18 mouse cellular contexts compared by ENCODE assay signal in genomic region chr8:125887549-125887948, GRCm38 (mm10). TPM values are rescaled to one million over a fixed set of nuclear protein-coding genes. Genes with fewer than 3 reads are reported as not detected.
"Had no signal": no experiment of that assay in that cellular context is flagged by ENCODE, and none has a peak within 500 bp of the region (broad histone marks: within the 10 kb centered on the region; RNA-seq: fewer than 3 reads in every experiment).

No protein-coding gene starts in this region.

- H3K4me1 ChIP-seq: liver, embryonic 15.5 days; neural tube, embryonic 12.5 days; stomach, embryonic 15.5 days had no signal

- DNase-seq: lung, adult 2 months; lung, postnatal 36 days; right cerebral cortex, postnatal 14 days; thymus, postnatal 4 days had no signal

- H3K27ac ChIP-seq: left cerebral cortex, adult 2 months; limb, embryonic 10.5 days; liver, embryonic 15.5 days; midbrain, embryonic 12.5 days; neural tube, embryonic 12.5 days; stomach, embryonic 15.5 days had no signal

- ATAC-seq: hindbrain, embryonic 16.5 days; inflammation-experienced regulatory T-cells, adult 6 months; intestine, postnatal 0 days; lung, postnatal 0 days had no signal

- H3K27me3 ChIP-seq: liver, embryonic 15.5 days; neural tube, embryonic 12.5 days; stomach, embryonic 15.5 days had no signal

- H3K4me3 ChIP-seq: left cerebral cortex, adult 2 months; limb, embryonic 10.5 days; liver, embryonic 15.5 days; midbrain, embryonic 12.5 days; myocyte; neural tube, embryonic 12.5 days; stomach, embryonic 15.5 days had no signal

- H3K36me3 ChIP-seq: limb, embryonic 10.5 days; liver, embryonic 15.5 days; stomach, embryonic 15.5 days had no signal

RNA-seq across cellular contexts. Expression of gene Pcnx2, which starts 10.6 kb away (rescaled TPM):
- total RNA-seq: megakaryocyte-erythroid progenitor cell, adult 5-6 weeks; neutrophil, adult 5-6 weeks had no signal
- polyA plus RNA-seq: limb, embryonic 10.5 days had no signal

RNA-seq across cellular contexts. Expression of gene Map3k21, which starts 22.7 kb away (rescaled TPM):
- total RNA-seq: megakaryocyte-erythroid progenitor cell, adult 5-6 weeks; neutrophil, adult 5-6 weeks had no signal
- polyA plus RNA-seq: inflammation-experienced regulatory T-cells, adult 6 months; myocyte; thymus, postnatal 0 days had no signal
